Mouse (Mus musculus): ENCODE data around the gene Tnfsfm13.

DNA sequence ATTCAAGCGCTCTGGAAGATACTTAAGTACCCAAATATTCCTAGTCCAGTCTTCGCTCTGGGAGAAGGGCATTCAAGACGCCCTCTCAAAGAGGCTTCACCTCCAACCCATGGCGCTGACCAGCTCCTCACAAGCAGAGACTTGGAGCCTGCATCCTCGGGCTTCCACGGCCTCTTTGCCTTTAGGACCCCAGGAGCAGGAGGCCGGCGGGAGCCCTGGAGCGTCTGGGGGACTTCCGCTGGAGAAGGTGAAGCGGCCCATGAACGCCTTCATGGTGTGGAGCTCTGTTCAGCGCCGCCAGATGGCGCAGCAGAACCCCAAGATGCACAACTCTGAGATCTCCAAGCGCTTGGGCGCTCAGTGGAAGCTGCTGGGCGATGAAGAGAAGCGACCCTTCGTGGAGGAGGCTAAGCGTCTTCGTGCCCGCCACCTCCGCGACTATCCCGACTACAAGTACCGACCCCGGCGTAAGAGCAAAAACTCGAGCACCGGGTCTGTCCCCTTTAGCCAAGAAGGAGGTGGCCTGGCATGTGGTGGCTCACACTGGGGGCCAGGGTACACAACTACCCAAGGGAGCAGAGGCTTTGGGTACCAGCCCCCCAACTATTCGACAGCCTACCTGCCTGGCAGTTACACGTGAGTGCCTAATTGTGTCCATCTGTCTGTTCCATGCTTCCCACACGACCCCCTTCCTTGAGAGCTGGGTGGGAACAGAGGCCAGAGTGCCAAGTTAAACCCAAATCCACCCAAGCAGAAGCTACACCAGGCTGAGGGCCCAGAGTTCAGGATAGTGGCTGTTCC is 40.4 kb downstream of the Tnfsfm13 start, which contains the start of gene Sox15:
- TF ChIP-seq CTCF (IDR thresholded peaks at IDR 0.05; ENCODE audit: low read depth, low read length) (no peak), POLR2A (IDR thresholded peaks at IDR 0.05; ENCODE audit: borderline replicate concordance, low read depth, low read length) (no peak)
